13 mouse cellular contexts compared by ENCODE assay signal in genomic region chr19:20836055-20836845, GRCm38 (mm10).
DNase-seq lines count a peak whose midpoint lies in the region; ATAC-seq lines count a peak whose summit lies in the region.
"Had no signal": no experiment of that assay in that cellular context is flagged by ENCODE, and none has a peak within 500 bp of the region (broad histone marks: within the 10 kb centered on the region; RNA-seq: fewer than 3 reads in every experiment).

No protein-coding gene starts in this region.

- peaks cover 6% of the 10 kb centered on the region; the same call in 1 of the 2 replicates for H3K4me1 ChIP-seq in heart, embryonic 12.5 days (replicated peaks)
- H3K4me1 ChIP-seq: liver, embryonic 15.5 days had no signal

- 0 out of 2 replicates have a peak, but pooled peaks cover 3% of the 10 kb centered on the region for H3K9me3 ChIP-seq in heart, embryonic 12.5 days (replicated peaks)
- H3K9me3 ChIP-seq: liver, embryonic 15.5 days had no signal

- intact Hi-C loops in heart, postnatal 14 days (cut with DNase I): no loop called here

- H3K27me3 ChIP-seq in heart, embryonic 12.5 days (replicated peaks): no peaks in the 10 kb centered on the region
- H3K27me3 ChIP-seq: liver, embryonic 15.5 days had no signal

- no peaks in the 10 kb centered on the region for H3K36me3 ChIP-seq in heart, embryonic 12.5 days
- H3K36me3 ChIP-seq: liver, embryonic 15.5 days had no signal

- H3K9ac ChIP-seq in heart, embryonic 12.5 days: no peak overlapping the region
- H3K9ac ChIP-seq: liver, embryonic 15.5 days had no signal

- H3K27ac ChIP-seq in heart, embryonic 12.5 days (ENCODE audit: poor library complexity, severe bottlenecking): no peak overlapping the region
- H3K27ac ChIP-seq: left cerebral cortex, adult 2 months; liver, embryonic 15.5 days had no signal

- H3K4me2 ChIP-seq in heart, embryonic 12.5 days: no peak overlapping the region
- H3K4me2 ChIP-seq: liver, embryonic 15.5 days had no signal

- no peak overlapping the region for H3K4me3 ChIP-seq in heart, embryonic 12.5 days
- H3K4me3 ChIP-seq: erythroblast, embryonic 14.5 days; left cerebral cortex, adult 2 months; liver, embryonic 15.5 days; myocyte had no signal

- 52% methylated on average over 9 of the region's 9 CpGs for WGBS in heart, embryonic 12.5 days

- ATAC-seq in heart, embryonic 12.5 days (ENCODE audit: insufficient number of reproducible peaks, low FRiP score): no peak
- no peak for ATAC-seq in cerebellum, adult (ENCODE audit: insufficient number of reproducible peaks, low FRiP score, low TSS enrichment)

- DNase-seq in heart, adult 11 months: peak; percentile 93
- peak; percentile 29 for DNase-seq in retina, postnatal 1 day
- no peak for DNase-seq in retina, embryonic 14.5 days (ENCODE audit: low spot score)
- DNase-seq in heart, postnatal 14 days: peak; percentile 11 to 14
- no peak for DNase-seq in spleen, postnatal 4 days (ENCODE audit: low spot score in 2 of 2)
- DNase-seq in urinary bladder, postnatal 14 days (ENCODE audit: low spot score): no peak
- DNase-seq: cerebellum, adult 11 months had no signal

Comparison
In these comparisons a context has a peak if more than half of its experiments do, and no peak if none do; other contexts are left out.
1. DNase-seq: peak in heart, adult 11 months (single experiment), retina, postnatal 1 day (single experiment) and heart, postnatal 14 days (2 of 2); none in retina, embryonic 14.5 days (single experiment), spleen, postnatal 4 days (0 of 2) and urinary bladder, postnatal 14 days (single experiment).